Mouse (Mus musculus): ENCODE results near the gene Pth. TPM values are rescaled to one million over a fixed set of nuclear protein-coding genes. Genes with fewer than 3 reads are reported as not detected.

Pth gene
- not detected in 2 replicates for polyA plus RNA-seq (2016; fragmentation: Nextera tagmentation; extraction: Ambion mirVana)

- H3K9me3 ChIP-seq = no peaks in the 10 kb centered on the region
- no peak within 1 kb of the TSS for H3K9ac ChIP-seq
- H3K4me2 ChIP-seq (replicated peaks) = no peak within 1 kb of the TSS
- H3K27me3 ChIP-seq (replicated peaks) = no peaks in the 10 kb centered on the region
- no peak for ATAC-seq (ENCODE audit: low FRiP score, low read depth)
- no peaks in the 10 kb centered on the region for H3K4me1 ChIP-seq
- H3K36me3 ChIP-seq = no peaks in the 10 kb centered on the region
- H3K4me3 ChIP-seq = no peak within 1 kb of the TSS
- no peak within 1 kb of the TSS for H3K27ac ChIP-seq
- 88% methylated on average over 2 of the region's 2 CpGs for WGBS
Observed at GRCm38 (mm10) chr7:113388470-113388869, at the start of gene Pth. Gene Pth, minus strand, starts transcription at chr7:113388570.

- no peak for ATAC-seq (ENCODE audit: low FRiP score, low read depth)
- Histone ChIP-seq H3K4me2 (replicated peaks) (no peak overlapping the region), H3K4me1 (no peaks in the 10 kb centered on the region), H3K36me3 (no peaks in the 10 kb centered on the region), H3K27me3 (replicated peaks) (no peaks in the 10 kb centered on the region), H3K4me3 (no peak overlapping the region), H3K9ac (no peak overlapping the region), H3K27ac (no peak overlapping the region), H3K9me3 (peaks cover 4% of the 10 kb centered on the region; the same call in 1 of the 2 replicates)
- 86% methylated on average over 10 of the region's 10 CpGs for WGBS
Observed at GRCm38 (mm10) chr7:113436312-113436711, 47.9 kb upstream of the Pth start.

GRCm38 (mm10) chr7:113434286-113434685, 45.9 kb upstream of the Pth start:
- Histone ChIP-seq H3K4me1 (no peaks in the 10 kb centered on the region), H3K27me3 (replicated peaks) (no peaks in the 10 kb centered on the region), H3K27ac (no peak overlapping the region), H3K9ac (no peak overlapping the region), H3K9me3 (no peaks in the 10 kb centered on the region), H3K4me2 (replicated peaks) (no peak overlapping the region), H3K36me3 (no peaks in the 10 kb centered on the region), H3K4me3 (no peak overlapping the region)
- ATAC-seq (ENCODE audit: low FRiP score, low read depth) = no peak
- WGBS = 26% methylated on average over 4 of the region's 4 CpGs

GRCm38 (mm10) chr7:113433451-113433850, 45.1 kb upstream of the Pth start:
- no peak for ATAC-seq (ENCODE audit: low FRiP score, low read depth)
- no peaks in the 10 kb centered on the region for H3K27me3 ChIP-seq (replicated peaks)
- WGBS = 84% methylated on average over 3 of the region's 3 CpGs
- no peak overlapping the region for H3K27ac ChIP-seq
- H3K9ac ChIP-seq = no peak overlapping the region
- no peaks in the 10 kb centered on the region for H3K4me1 ChIP-seq
- no peaks in the 10 kb centered on the region for H3K36me3 ChIP-seq
- H3K4me2 ChIP-seq (replicated peaks) = no peak overlapping the region
- H3K4me3 ChIP-seq = no peak overlapping the region
- no peaks in the 10 kb centered on the region for H3K9me3 ChIP-seq

- Histone ChIP-seq H3K27me3 (replicated peaks) (no peaks in the 10 kb centered on the region), H3K27ac (no peak overlapping the region), H3K4me1 (no peaks in the 10 kb centered on the region), H3K9ac (no peak overlapping the region), H3K4me2 (replicated peaks) (no peak overlapping the region), H3K9me3 (no peaks in the 10 kb centered on the region), H3K36me3 (no peaks in the 10 kb centered on the region), H3K4me3 (no peak overlapping the region)
- 86% methylated on average over 4 of the region's 4 CpGs for WGBS
- no peak for ATAC-seq (ENCODE audit: low FRiP score, low read depth)
Observed at GRCm38 (mm10) chr7:113432891-113433290, 44.5 kb upstream of the Pth start.

- 98% methylated on average over 1 of the region's 1 CpGs for WGBS
- ATAC-seq (ENCODE audit: low FRiP score, low read depth) = no peak
Observed at GRCm38 (mm10) chr7:113420771-113421170, 32.4 kb upstream of the Pth start.

GRCm38 (mm10) chr7:113419070-113419782, 30.9 kb upstream of the Pth start:
- Histone ChIP-seq H3K4me1 (no peaks in the 10 kb centered on the region), H3K27me3 (replicated peaks) (no peaks in the 10 kb centered on the region), H3K4me2 (replicated peaks) (no peak overlapping the region), H3K9me3 (no peaks in the 10 kb centered on the region), H3K27ac (no peak overlapping the region), H3K9ac (no peak overlapping the region), H3K36me3 (no peaks in the 10 kb centered on the region), H3K4me3 (no peak overlapping the region)
- ATAC-seq (ENCODE audit: low FRiP score, low read depth) = no peak
- 56% methylated on average over 4 of the region's 4 CpGs for WGBS

More at GRCm38 (mm10) chr7:113420771-113421170, 32.4 kb upstream of the Pth start:
- Histone ChIP-seq H3K36me3 (no peaks in the 10 kb centered on the region), H3K4me2 (replicated peaks) (no peak overlapping the region), H3K9me3 (no peaks in the 10 kb centered on the region), H3K9ac (no peak overlapping the region), H3K4me1 (no peaks in the 10 kb centered on the region), H3K27ac (no peak overlapping the region), H3K27me3 (replicated peaks) (no peaks in the 10 kb centered on the region), H3K4me3 (no peak overlapping the region)

GRCm38 (mm10) chr7:113416536-113416935, 28.2 kb upstream of the Pth start:
- Histone ChIP-seq H3K4me1 (no peaks in the 10 kb centered on the region), H3K4me2 (replicated peaks) (no peak overlapping the region), H3K36me3 (no peaks in the 10 kb centered on the region), H3K9ac (no peak overlapping the region), H3K27me3 (replicated peaks) (no peaks in the 10 kb centered on the region), H3K4me3 (no peak overlapping the region), H3K27ac (no peak overlapping the region), H3K9me3 (no peaks in the 10 kb centered on the region)
- ATAC-seq (ENCODE audit: low FRiP score, low read depth) = no peak
- 76% methylated on average over 1 of the region's 1 CpGs for WGBS

GRCm38 (mm10) chr7:113415256-113415655, 26.9 kb upstream of the Pth start:
- H3K4me1 ChIP-seq = no peaks in the 10 kb centered on the region
- H3K9me3 ChIP-seq = no peaks in the 10 kb centered on the region
- H3K36me3 ChIP-seq = no peaks in the 10 kb centered on the region
- no peak for ATAC-seq (ENCODE audit: low FRiP score, low read depth)
- H3K27me3 ChIP-seq (replicated peaks) = no peaks in the 10 kb centered on the region
- no peak overlapping the region for H3K27ac ChIP-seq
- no peak overlapping the region for H3K9ac ChIP-seq
- 95% methylated on average over 3 of the region's 3 CpGs for WGBS
- H3K4me2 ChIP-seq (replicated peaks) = no peak overlapping the region
- no peak overlapping the region for H3K4me3 ChIP-seq

- ATAC-seq (ENCODE audit: low FRiP score, low read depth) = no peak
- WGBS = 55% methylated on average over 5 of the region's 5 CpGs
- no peak overlapping the region for H3K4me2 ChIP-seq (replicated peaks)
- H3K9me3 ChIP-seq = no peaks in the 10 kb centered on the region
- H3K4me1 ChIP-seq = no peaks in the 10 kb centered on the region
- H3K27me3 ChIP-seq (replicated peaks) = no peaks in the 10 kb centered on the region
- H3K27ac ChIP-seq = no peak overlapping the region
- no peak overlapping the region for H3K4me3 ChIP-seq
- H3K9ac ChIP-seq = no peak overlapping the region
- no peaks in the 10 kb centered on the region for H3K36me3 ChIP-seq
Observed at GRCm38 (mm10) chr7:113408712-113409111, 20.3 kb upstream of the Pth start.

GRCm38 (mm10) chr7:113398083-113398482, 9.7 kb upstream of the Pth start:
- H3K9ac ChIP-seq = no peak overlapping the region
- H3K4me2 ChIP-seq (replicated peaks) = no peak overlapping the region
- ATAC-seq (ENCODE audit: low FRiP score, low read depth) = no peak
- H3K4me1 ChIP-seq = no peaks in the 10 kb centered on the region
- no peaks in the 10 kb centered on the region for H3K36me3 ChIP-seq
- H3K27ac ChIP-seq = no peak overlapping the region
- H3K4me3 ChIP-seq = no peak overlapping the region
- H3K27me3 ChIP-seq (replicated peaks) = no peaks in the 10 kb centered on the region
- no peaks in the 10 kb centered on the region for H3K9me3 ChIP-seq

- no peak overlapping the region for H3K9ac ChIP-seq
- H3K27ac ChIP-seq = no peak overlapping the region
- ATAC-seq (ENCODE audit: low FRiP score, low read depth) = no peak
- H3K36me3 ChIP-seq = no peaks in the 10 kb centered on the region
- H3K4me2 ChIP-seq (replicated peaks) = no peak overlapping the region
- H3K27me3 ChIP-seq (replicated peaks) = no peaks in the 10 kb centered on the region
- H3K4me3 ChIP-seq = no peak overlapping the region
- no peaks in the 10 kb centered on the region for H3K9me3 ChIP-seq
- 90% methylated on average over 4 of the region's 4 CpGs for WGBS
- H3K4me1 ChIP-seq = no peaks in the 10 kb centered on the region
Observed at GRCm38 (mm10) chr7:113396661-113397060, 8.3 kb upstream of the Pth start.

GRCm38 (mm10) chr7:113391619-113392018, 3.2 kb upstream of the Pth start:
- Histone ChIP-seq H3K9me3 (no peaks in the 10 kb centered on the region), H3K36me3 (no peaks in the 10 kb centered on the region), H3K4me3 (no peak overlapping the region), H3K27me3 (replicated peaks) (no peaks in the 10 kb centered on the region), H3K27ac (no peak overlapping the region), H3K4me2 (replicated peaks) (no peak overlapping the region), H3K9ac (no peak overlapping the region), H3K4me1 (no peaks in the 10 kb centered on the region)
- ATAC-seq (ENCODE audit: low FRiP score, low read depth) = no peak
- 86% methylated on average over 2 of the region's 2 CpGs for WGBS

Measured in neural tube, embryonic 12.5 days (tissue).